Comparison of ENCODE assay signal across 18 mouse cellular contexts in genomic region chr8:122349357-122350297, GRCm38 (mm10). TPM values are rescaled to one million over a fixed set of nuclear protein-coding genes. Genes with fewer than 3 reads are reported as not detected.
DNase-seq lines count a peak whose midpoint lies in the region; ATAC-seq and TF ChIP-seq lines count a peak whose summit lies in the region.
"Had no signal": no experiment of that assay in that cellular context is flagged by ENCODE, and none has a peak within 500 bp of the region (broad histone marks: within the 10 kb centered on the region; RNA-seq: fewer than 3 reads in every experiment).

No protein-coding gene starts in this region.

- no peak for DNase-seq in heart, adult 11 months
- DNase-seq in G1E (ENCODE audit: low spot score) = peak; percentile 69
- DNase-seq in heart, postnatal 0 days (ENCODE audit: low spot score) = peak; percentile 41
- no peak for DNase-seq in kidney, postnatal 10 days
- no peak for DNase-seq in left cerebral cortex, postnatal 36 days (ENCODE audit: low spot score in 2 of 2)
- no peak for DNase-seq in layer of hippocampus, adult 9-11 months
- DNase-seq: adrenal gland, adult 2 months; lung, postnatal 14 days; right cerebral cortex, adult 18-20 months had no signal

- H3K4me1 ChIP-seq in heart, embryonic 12.5 days (replicated peaks) = peaks cover 47% of the 10 kb centered on the region
- peaks cover 68% of the 10 kb centered on the region for H3K4me1 ChIP-seq in G1E (ENCODE audit: insufficient read depth, low read depth, low read length)
- H3K4me1 ChIP-seq in heart, postnatal 0 days (ENCODE audit: control insufficient read depth, insufficient read depth) = peaks cover 18% of the 10 kb centered on the region
- H3K4me1 ChIP-seq in megakaryocyte, embryonic 14.5 days = peaks cover 98% of the 10 kb centered on the region

- no peak overlapping the region for H3K4me3 ChIP-seq in heart, embryonic 12.5 days
- peak overlapping the region; percentile 57; the same call in 1 of the 2 replicates for H3K4me3 ChIP-seq in G1E (ENCODE audit: low read depth, low read length)
- H3K4me3 ChIP-seq in heart, postnatal 0 days (ENCODE audit: low read depth, low read length) = no peak overlapping the region
- peak overlapping the region; percentile 84 for H3K4me3 ChIP-seq in megakaryocyte, embryonic 14.5 days (replicated peaks)
- H3K4me3 ChIP-seq: forebrain, embryonic 12.5 days; hindbrain, embryonic 15.5 days had no signal

- peak overlapping the region; percentile 30; the same call in 1 of the 2 replicates for H3K27ac ChIP-seq in heart, embryonic 12.5 days (ENCODE audit: poor library complexity, severe bottlenecking)
- no peak overlapping the region for H3K27ac ChIP-seq in heart, postnatal 0 days (ENCODE audit: low read depth)
- H3K27ac ChIP-seq: hindbrain, embryonic 15.5 days had no signal

- intact Hi-C loops in left cerebral cortex, postnatal 36 days (cut with DNase I) = no loop called here

- 0 out of 2 replicates have a peak, but pooled peaks have one; percentile 67 for ATAC-seq in heart, embryonic 12.5 days (ENCODE audit: insufficient number of reproducible peaks, low FRiP score)
- ATAC-seq in G1E (ENCODE audit: extremely low read depth, insufficient number of reproducible peaks, low FRiP score, poor library complexity, severe bottlenecking) = peak; percentile 77
- ATAC-seq in heart, postnatal 0 days (ENCODE audit: insufficient read depth, low read depth) = no peak

- 11% methylated on average over 15 of the region's 15 CpGs for WGBS in heart, embryonic 12.5 days
- 31% methylated on average over 15 of the region's 15 CpGs for WGBS in heart, postnatal 0 days

- no peak for TF ChIP-seq CTCF in G1E (IDR thresholded peaks at IDR 0.05; ENCODE audit: low read depth, low read length)
- no peak for TF ChIP-seq CTCF in heart, postnatal 0 days (IDR thresholded peaks at IDR 0.05; ENCODE audit: low read depth)

- H3K4me2 ChIP-seq in heart, embryonic 12.5 days = peak overlapping the region; percentile 22; the same call in 1 of the 2 replicates
- no peak overlapping the region for H3K4me2 ChIP-seq in heart, postnatal 0 days (ENCODE audit: low read depth, low read length)
- H3K4me2 ChIP-seq: hindbrain, embryonic 15.5 days had no signal

- no peak overlapping the region for H3K9ac ChIP-seq in heart, embryonic 12.5 days
- H3K9ac ChIP-seq in heart, postnatal 0 days (replicated peaks; ENCODE audit: low read depth, low read length) = no peak overlapping the region
- H3K9ac ChIP-seq: forebrain, embryonic 12.5 days; hindbrain, embryonic 15.5 days had no signal

- no peaks in the 10 kb centered on the region for H3K36me3 ChIP-seq in heart, embryonic 12.5 days
- H3K36me3 ChIP-seq in G1E (replicated peaks) = no peaks in the 10 kb centered on the region
- H3K36me3 ChIP-seq in heart, postnatal 0 days (replicated peaks; ENCODE audit: control insufficient read depth, insufficient read depth, low read length) = no peaks in the 10 kb centered on the region
- no peaks in the 10 kb centered on the region for H3K36me3 ChIP-seq in megakaryocyte, embryonic 14.5 days (replicated peaks; ENCODE audit: low read length)
- H3K36me3 ChIP-seq: forebrain, embryonic 12.5 days; hindbrain, embryonic 15.5 days had no signal

- H3K9me3 ChIP-seq in heart, embryonic 12.5 days (replicated peaks) = no peaks in the 10 kb centered on the region
- no peaks in the 10 kb centered on the region for H3K9me3 ChIP-seq in G1E (replicated peaks)
- no peaks in the 10 kb centered on the region for H3K9me3 ChIP-seq in heart, postnatal 0 days (replicated peaks; ENCODE audit: control insufficient read depth, low read length)
- no peaks in the 10 kb centered on the region for H3K9me3 ChIP-seq in megakaryocyte, embryonic 14.5 days
- H3K9me3 ChIP-seq: forebrain, embryonic 12.5 days; hindbrain, embryonic 15.5 days had no signal

- TF ChIP-seq EP300 in heart, postnatal 0 days (IDR thresholded peaks at IDR 0.05; ENCODE audit: low read depth) = no peak

- H3K27me3 ChIP-seq in heart, embryonic 12.5 days (replicated peaks) = no peaks in the 10 kb centered on the region
- peaks cover 31% of the 10 kb centered on the region for H3K27me3 ChIP-seq in G1E (ENCODE audit: insufficient read depth, low read length)
- no peaks in the 10 kb centered on the region for H3K27me3 ChIP-seq in heart, postnatal 0 days (ENCODE audit: control insufficient read depth, insufficient read depth, low read length)
- peaks cover 4% of the 10 kb centered on the region for H3K27me3 ChIP-seq in megakaryocyte, embryonic 14.5 days (replicated peaks)

RNA-seq across cellular contexts. Expression of gene Trhr2, which starts 10.9 kb away (rescaled TPM):
- polyA plus RNA-seq in heart, embryonic 12.5 days (2016; fragmentation: Nextera tagmentation; extraction: Ambion mirVana) = not detected in 2 replicates
- total RNA-seq in G1E (2014; fragmentation: Nextera tagmentation) (not detected in 2 replicates), G1E (2017) (not detected in 2 replicates)
- not detected in 2 replicates for polyA plus RNA-seq in G1E (2012)
- total RNA-seq in heart, postnatal 0 days (2014; rRNA removed; ENCODE audit: low replicate concordance) = not detected in 2 replicates
- polyA plus RNA-seq in heart, postnatal 0 days (2015; fragmentation: Nextera tagmentation; extraction: Ambion mirVana) = not detected in 2 replicates
- 1.8 TPM in 1 of 2 replicates, not detected in the other for polyA plus RNA-seq in megakaryocyte, embryonic 14.5 days (2012; ENCODE audit: insufficient read depth, low replicate concordance)
- total RNA-seq in left cerebral cortex, postnatal 36 days (2021) = 1 to 10 TPM; 8.0 to 9.2 TPM
- total RNA-seq: adrenal gland, adult 2 months; gastrocnemius, adult 8-10 months had no signal
- polyA plus RNA-seq: adrenal gland, adult 2 months; forebrain, embryonic 12.5 days; kidney, embryonic 14.5 days; limb, embryonic 11.5 days; neural tube, embryonic 11.5 days; thymus, postnatal 0 days had no signal

RNA-seq across cellular contexts. Expression of gene Zc3h18, which starts 26.8 kb away (rescaled TPM):
- 41.4 and 43.0 TPM in 2 replicates for polyA plus RNA-seq in heart, embryonic 12.5 days (2016; fragmentation: Nextera tagmentation; extraction: Ambion mirVana)
- 40.3 and 45.8 TPM in 2 replicates for total RNA-seq in G1E (2014; fragmentation: Nextera tagmentation)
- total RNA-seq in G1E (2017) = 52.7 and 58.4 TPM in 2 replicates
- 134 and 143 TPM in 2 replicates for polyA plus RNA-seq in G1E (2012)
- total RNA-seq in heart, postnatal 0 days (2014; rRNA removed; ENCODE audit: low replicate concordance) = 8.4 and 23.1 TPM in 2 replicates
- 13.9 and 14.4 TPM in 2 replicates for polyA plus RNA-seq in heart, postnatal 0 days (2015; fragmentation: Nextera tagmentation; extraction: Ambion mirVana)
- 80.4 and 130 TPM in 2 replicates for polyA plus RNA-seq in megakaryocyte, embryonic 14.5 days (2012; ENCODE audit: insufficient read depth, low replicate concordance)
- 10 to 100 TPM; 38.8 to 49.9 TPM for total RNA-seq in left cerebral cortex, postnatal 36 days (2021)

Comparison
In these comparisons a context has a peak if more than half of its experiments do, and no peak if none do; other contexts are left out.
1. DNase-seq: peak in G1E (single experiment) and heart, postnatal 0 days (single experiment); none in heart, adult 11 months (single experiment), kidney, postnatal 10 days (single experiment), left cerebral cortex, postnatal 36 days (0 of 2) and layer of hippocampus, adult 9-11 months (single experiment).
2. H3K4me3 ChIP-seq: peak in G1E (single experiment) and megakaryocyte, embryonic 14.5 days (single experiment); none in heart, embryonic 12.5 days (single experiment) and heart, postnatal 0 days (single experiment).